Mouse (Mus musculus) cerebellum, adult 2 months (tissue): ENCODE results near the gene Ankrd65.

Source experiments
- CTCF ChIP-seq: fragments of 200-500 bp; IDR thresholded peaks from 2 replicates; pipeline ENCODE4 v1.5.1; 2011; ENCODE audit warnings: low read depth, mild to moderate bottlenecking, control low read depth, low read length, moderate library complexity, borderline replicate concordance; ENCODE audit not compliant: insufficient read depth
- POLR2A ChIP-seq: fragments of 200-500 bp; IDR thresholded peaks from 2 replicates; pipeline ENCODE4 v1.6.1; 2011; ENCODE audit warnings: low read length, control low read depth, borderline replicate concordance; ENCODE audit not compliant: insufficient read depth

- TF ChIP-seq POLR2A, result peak; percentile 73; the same call in 1 of the 2 replicates
- TF ChIP-seq CTCF, result peak; percentile 82
Observed at GRCm38 (mm10) chr4:155831205-155831766, 41.0 kb downstream of the Ankrd65 start, which contains the start of gene Aurkaip1.
